Mouse (Mus musculus) ovary, postnatal 14 days (tissue): ENCODE results near the gene Phf24.
"Not testable (repeated sequence)": the region's sequence is repeated elsewhere in the genome, so short reads cannot be mapped to it uniquely, and the experiment has no call there.

Experiments used
- DNase-seq: peaks from one replicate; pipeline ENCODE4 v3.0.0; 2022; ENCODE audit warnings: low spot score

The Phf24 gene

DNA sequence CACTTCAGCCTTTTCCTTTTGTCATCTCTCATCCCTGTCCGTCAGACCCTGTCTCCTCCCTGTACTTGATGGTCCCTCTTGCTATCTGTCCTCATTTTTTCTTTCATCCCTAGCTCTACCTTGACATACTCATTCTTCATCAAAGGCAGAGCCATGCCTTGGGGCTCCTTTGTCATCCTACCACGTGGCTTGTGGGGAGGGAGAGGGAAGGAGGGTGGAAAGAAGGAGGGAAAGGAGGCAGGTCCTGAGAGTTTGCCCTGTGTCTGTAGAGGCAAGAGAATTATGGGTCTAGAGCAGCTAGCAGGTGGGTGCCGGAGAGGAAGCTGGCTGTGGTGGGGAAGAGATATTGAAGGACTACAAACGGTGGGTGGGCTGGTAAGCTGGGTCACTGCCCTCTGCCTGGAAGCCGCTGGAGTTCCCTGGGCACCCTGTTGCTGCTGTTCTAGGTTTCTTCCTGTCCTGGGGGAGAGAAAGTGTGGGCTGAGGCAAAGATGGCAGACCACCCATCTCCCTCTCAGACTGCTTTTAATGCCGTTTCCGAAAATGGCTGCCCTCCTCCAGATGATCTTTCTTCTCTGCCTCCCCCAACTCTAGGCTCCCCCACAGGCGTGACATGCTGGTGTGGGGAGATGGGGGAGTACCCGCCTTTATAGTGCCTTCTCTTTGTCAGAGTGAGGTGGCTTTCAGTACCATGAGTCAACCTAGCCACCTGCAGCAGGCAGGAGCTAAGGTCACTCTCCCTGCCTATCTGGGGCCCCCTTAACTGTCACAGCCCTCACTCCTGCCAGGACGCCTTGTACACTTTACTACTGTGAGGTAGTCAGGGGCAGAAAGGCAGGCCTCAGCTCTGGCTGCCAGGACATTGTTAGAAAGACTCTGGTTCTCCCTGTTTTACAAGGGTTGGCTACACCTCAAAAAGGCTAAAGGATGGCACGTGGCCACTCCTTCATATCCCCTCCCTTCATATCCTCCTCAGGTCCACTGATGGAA lies 35.0 kb downstream of the Phf24 start:
- no peak for DNase-seq

- no peak for DNase-seq
Observed at GRCm38 (mm10) chr4:42952563-42952962, 36.1 kb downstream of the Phf24 start.

DNA sequence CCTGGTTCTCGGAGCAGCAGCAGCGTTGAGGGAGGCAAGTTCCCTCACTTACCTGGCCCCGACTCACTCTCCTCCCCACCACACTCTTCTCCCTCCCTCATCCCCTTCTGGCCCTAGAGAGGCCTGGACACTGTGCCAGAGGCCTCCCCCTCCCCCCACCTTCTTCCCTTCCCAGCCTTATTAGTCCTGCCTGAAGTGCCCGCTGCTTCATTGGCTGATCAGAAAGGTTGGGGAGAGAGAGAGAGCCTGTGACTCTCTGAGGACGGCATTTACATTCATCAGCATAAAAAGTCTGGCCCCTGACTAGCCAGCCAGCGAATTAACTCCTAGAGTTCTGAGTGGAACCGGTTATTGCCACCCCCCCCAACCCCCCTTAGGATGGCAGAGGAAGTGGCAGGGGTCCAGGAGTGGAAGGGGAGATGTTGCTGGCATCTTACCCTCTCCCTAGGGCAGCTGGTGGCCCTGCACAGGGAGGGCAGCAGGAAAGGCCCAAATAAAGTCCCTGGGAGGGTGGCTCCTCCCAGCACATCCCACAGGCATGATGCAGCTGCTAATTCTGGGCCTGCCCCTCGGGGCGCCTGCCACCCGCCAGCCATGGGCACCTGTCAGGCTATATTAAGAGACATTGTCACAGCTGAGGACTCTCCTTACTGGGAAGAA lies 37.1 kb downstream of the Phf24 start:
- no peak for DNase-seq

DNA sequence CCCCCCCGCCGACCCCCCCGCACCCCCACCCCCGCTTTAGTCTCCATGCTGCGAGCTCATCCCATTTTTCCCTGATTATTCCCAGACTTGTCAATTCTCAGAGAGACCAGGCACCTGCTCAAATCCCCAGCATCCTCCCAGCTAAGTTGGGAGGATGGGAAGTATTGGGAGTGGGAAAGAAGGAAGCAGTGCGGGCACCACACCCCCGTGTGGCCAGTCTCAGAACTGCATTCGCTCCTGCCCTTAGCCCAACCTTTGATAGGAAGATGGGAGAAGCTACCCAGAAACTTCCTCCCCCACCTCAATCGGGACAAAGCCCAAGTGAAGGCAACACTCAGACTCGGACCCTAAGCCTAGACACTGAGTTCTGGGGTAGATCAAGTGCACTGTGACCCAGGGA lies 37.8 kb downstream of the Phf24 start:
- DNase-seq, result peak; percentile 69

GRCm38 (mm10) chr4:42955200-42955599 lies 38.7 kb downstream of the Phf24 start:
- DNase-seq, result no peak

GRCm38 (mm10) chr4:42956581-42956980 lies 40.1 kb downstream of the Phf24 start:
- no peak for DNase-seq

- DNase-seq, result no peak
Observed at GRCm38 (mm10) chr4:42957306-42957705, 40.8 kb downstream of the Phf24 start.

GRCm38 (mm10) chr4:42957979-42958378 lies 41.5 kb downstream of the Phf24 start:
- DNase-seq, result no peak

DNA sequence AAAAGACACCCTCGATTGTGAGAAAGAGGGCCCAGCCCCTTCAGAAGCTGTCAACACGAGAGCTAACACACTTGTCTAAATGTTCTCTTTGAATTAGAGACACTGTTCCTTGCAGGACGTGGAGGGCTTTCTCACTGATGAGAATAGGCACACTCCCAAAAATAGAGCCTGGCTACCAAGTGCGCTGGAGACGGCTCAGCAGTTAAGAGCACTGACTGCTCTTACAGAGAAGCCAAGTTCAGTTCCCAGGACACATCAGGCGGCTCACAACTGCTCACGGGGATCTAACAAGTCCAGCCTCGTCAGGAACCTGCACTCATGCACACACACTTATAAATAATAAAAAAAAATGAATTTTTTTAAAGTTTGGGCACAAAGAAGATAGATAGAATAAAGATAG lies 42.5 kb downstream of the Phf24 start:
- no peak for DNase-seq

- no peak for DNase-seq
Observed at GRCm38 (mm10) chr4:42959382-42959781, 42.9 kb downstream of the Phf24 start.

GRCm38 (mm10) chr4:42961592-42961991 lies 45.1 kb downstream of the Phf24 start:
- DNase-seq, result peak; percentile 32

GRCm38 (mm10) chr4:42963480-42963879 lies 47.0 kb downstream of the Phf24 start:
- DNase-seq, result no peak

GRCm38 (mm10) chr4:42965039-42965719 lies 48.7 kb downstream of the Phf24 start:
- no peak for DNase-seq

GRCm38 (mm10) chr4:42969304-42969703 lies 52.8 kb downstream of the Phf24 start, which contains the start of gene 1700022I11Rik:
1700022I11Rik (plus strand) TSS chr4:42969604.
- DNase-seq, result no peak

DNA sequence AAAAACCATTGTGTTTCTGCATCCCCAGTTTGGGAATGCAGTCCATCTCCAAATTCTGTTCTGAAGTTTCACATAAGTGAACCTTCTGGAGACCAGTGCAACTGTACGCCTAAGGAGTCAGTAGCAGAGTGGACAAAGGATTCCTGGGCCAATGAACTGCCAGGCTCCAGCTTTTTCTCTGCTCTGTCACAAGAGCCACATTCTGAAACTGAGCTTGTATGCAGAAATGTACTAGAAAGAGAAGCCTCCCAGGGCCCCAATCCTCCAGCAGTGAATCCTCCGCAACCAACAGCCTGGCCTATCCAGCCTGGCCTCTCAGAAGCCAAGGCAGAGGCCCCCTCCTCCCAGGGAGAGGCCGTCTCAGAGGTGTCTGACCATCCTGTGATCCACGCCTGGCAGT lies 56.5 kb downstream of the Phf24 start:
- DNase-seq, result no peak

DNA sequence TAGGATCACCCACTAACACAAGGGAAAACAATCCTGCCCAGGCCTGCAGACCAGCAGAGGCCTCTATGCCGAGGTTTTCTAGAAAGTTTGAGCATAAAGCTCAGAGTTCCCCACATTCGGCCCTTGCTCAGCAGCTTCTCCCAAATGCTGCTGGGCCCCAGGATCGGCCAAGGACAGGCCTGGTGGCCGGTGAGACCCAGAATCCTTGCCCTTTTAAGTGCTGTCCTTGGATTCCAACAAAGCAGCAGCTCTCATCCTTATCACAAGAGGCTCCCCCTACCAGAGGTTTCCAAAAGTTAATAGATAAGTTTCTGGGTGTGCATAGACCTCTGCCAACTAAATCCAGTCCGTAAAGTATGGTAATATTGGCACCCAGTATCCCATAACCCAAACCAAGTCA lies 57.4 kb downstream of the Phf24 start:
- DNase-seq, result no peak

- DNase-seq, result no peak
Observed at GRCm38 (mm10) chr4:42978062-42978461, 61.6 kb downstream of the Phf24 start.

GRCm38 (mm10) chr4:42980467-42980866 lies 64.0 kb downstream of the Phf24 start:
- not testable (repeated sequence) for DNase-seq

- no peak for DNase-seq
Observed at GRCm38 (mm10) chr4:42988296-42988695, 71.8 kb downstream of the Phf24 start.
